In genomic region chr10:53996216-53996615, GRCm38 (mm10) we compare ENCODE assay signal across 22 mouse cellular contexts.
A peak's percentile ranks its signal among the peaks of the same experiment; 100 is the strongest.
DNase-seq lines count a peak whose midpoint lies in the region; ATAC-seq and TF ChIP-seq lines count a peak whose summit lies in the region.
"Had no signal": no experiment of that assay in that cellular context is flagged by ENCODE, and none has a peak within 500 bp of the region (broad histone marks: within the 10 kb centered on the region; RNA-seq: fewer than 3 reads in every experiment).

No protein-coding gene starts in this region.

- H3K9ac ChIP-seq in forebrain, postnatal 0 days, result no peak overlapping the region
- no peak overlapping the region for H3K9ac ChIP-seq in kidney, embryonic 15.5 days
- H3K9ac ChIP-seq: embryonic facial prominence, embryonic 15.5 days; hindbrain, embryonic 12.5 days had no signal

- no peaks in the 10 kb centered on the region for H3K9me3 ChIP-seq in forebrain, postnatal 0 days (ENCODE audit: low read length)
- H3K9me3 ChIP-seq in forebrain, embryonic 10.5 days, result no peaks in the 10 kb centered on the region
- no peaks in the 10 kb centered on the region for H3K9me3 ChIP-seq in kidney, embryonic 15.5 days (replicated peaks)
- no peaks in the 10 kb centered on the region for H3K9me3 ChIP-seq in megakaryocyte, embryonic 14.5 days
- H3K9me3 ChIP-seq: embryonic facial prominence, embryonic 15.5 days; heart, embryonic 10.5 days; hindbrain, embryonic 12.5 days had no signal

- no peaks in the 10 kb centered on the region for H3K4me1 ChIP-seq in forebrain, postnatal 0 days (ENCODE audit: insufficient read depth)
- H3K4me1 ChIP-seq in forebrain, embryonic 10.5 days, result no peaks in the 10 kb centered on the region
- peaks cover 4% of the 10 kb centered on the region; the same call in 1 of the 2 replicates for H3K4me1 ChIP-seq in kidney, embryonic 15.5 days
- H3K4me1 ChIP-seq in megakaryocyte, embryonic 14.5 days, result peaks cover 43% of the 10 kb centered on the region
- H3K4me1 ChIP-seq: embryonic facial prominence, embryonic 15.5 days; heart, embryonic 10.5 days; hindbrain, embryonic 12.5 days had no signal

- no peak for TF ChIP-seq CTCF in forebrain, postnatal 0 days (IDR thresholded peaks at IDR 0.05; ENCODE audit: low read depth)

- no peaks in the 10 kb centered on the region for H3K27me3 ChIP-seq in forebrain, postnatal 0 days (ENCODE audit: insufficient read depth, low read length)
- H3K27me3 ChIP-seq in forebrain, embryonic 10.5 days (ENCODE audit: poor library complexity, severe bottlenecking), result no peaks in the 10 kb centered on the region
- no peaks in the 10 kb centered on the region for H3K27me3 ChIP-seq in kidney, embryonic 15.5 days
- H3K27me3 ChIP-seq in megakaryocyte, embryonic 14.5 days (replicated peaks), result no peaks in the 10 kb centered on the region
- H3K27me3 ChIP-seq: embryonic facial prominence, embryonic 15.5 days; hindbrain, embryonic 12.5 days had no signal

- H3K4me3 ChIP-seq in forebrain, postnatal 0 days (ENCODE audit: low read depth, low read length), result no peak overlapping the region
- no peak overlapping the region for H3K4me3 ChIP-seq in forebrain, embryonic 10.5 days
- no peak overlapping the region for H3K4me3 ChIP-seq in kidney, embryonic 15.5 days (replicated peaks)
- peak overlapping the region; percentile 5 for H3K4me3 ChIP-seq in megakaryocyte, embryonic 14.5 days (replicated peaks)
- H3K4me3 ChIP-seq: embryonic facial prominence, embryonic 15.5 days; erythroblast, embryonic 14.5 days; gastrocnemius, adult 2 months; heart, embryonic 10.5 days; hindbrain, embryonic 12.5 days had no signal

- peak; percentile 32 for DNase-seq in forebrain, postnatal 0 days
- DNase-seq in forebrain, embryonic 10.5 days (ENCODE audit: extremely low spot score, low spot score), result no peak
- no peak for DNase-seq in kidney, postnatal 14 days
- DNase-seq: adrenal gland, adult 2 months; adrenal gland, postnatal 25 days; cerebellum, adult 2 months; cerebellum, postnatal 10 days; embryo, embryonic 11 days; gastrocnemius, adult 2 months; gastrocnemius, postnatal 25 days; heart, postnatal 10 days; heart, postnatal 4 days had no signal

- no peak overlapping the region for H3K4me2 ChIP-seq in forebrain, postnatal 0 days (ENCODE audit: low read depth)
- no peak overlapping the region for H3K4me2 ChIP-seq in kidney, embryonic 15.5 days
- H3K4me2 ChIP-seq: embryonic facial prominence, embryonic 15.5 days; hindbrain, embryonic 12.5 days had no signal

- H3K36me3 ChIP-seq in forebrain, postnatal 0 days (ENCODE audit: insufficient read depth), result no peaks in the 10 kb centered on the region
- H3K36me3 ChIP-seq in forebrain, embryonic 10.5 days (replicated peaks), result no peaks in the 10 kb centered on the region
- no peaks in the 10 kb centered on the region for H3K36me3 ChIP-seq in kidney, embryonic 15.5 days
- peaks cover 33% of the 10 kb centered on the region for H3K36me3 ChIP-seq in megakaryocyte, embryonic 14.5 days (replicated peaks; ENCODE audit: low read length)
- H3K36me3 ChIP-seq: embryonic facial prominence, embryonic 15.5 days; heart, embryonic 10.5 days; hindbrain, embryonic 12.5 days had no signal

- no peak overlapping the region for H3K27ac ChIP-seq in forebrain, postnatal 0 days (ENCODE audit: low read depth, low read length)
- H3K27ac ChIP-seq in forebrain, embryonic 10.5 days, result no peak overlapping the region
- H3K27ac ChIP-seq in kidney, embryonic 15.5 days, result peak overlapping the region; percentile 54; the same call in 1 of the 2 replicates
- H3K27ac ChIP-seq: embryonic facial prominence, embryonic 15.5 days; gastrocnemius, adult 2 months; heart, embryonic 10.5 days; hindbrain, embryonic 12.5 days had no signal

- no peak for ATAC-seq in forebrain, postnatal 0 days
- ATAC-seq in kidney, embryonic 15.5 days (replicated peaks; ENCODE audit: low FRiP score), result 0 out of 2 replicates have a peak, but pooled peaks have one; percentile 52
- ATAC-seq in megakaryocyte, adult 5-6 weeks (ENCODE audit: poor library complexity, severe bottlenecking), result no peak
- peak; percentile 47; the same call in 1 of the 2 replicates for ATAC-seq in common myeloid progenitor, adult 5-6 weeks (replicated peaks; ENCODE audit: low read depth, poor library complexity, severe bottlenecking)
- ATAC-seq: hindbrain, embryonic 16.5 days; intestine, embryonic 16.5 days had no signal

Comparison
In these comparisons a context has a peak if more than half of its experiments do, and no peak if none do; other contexts are left out.
1. ATAC-seq: peak in kidney, embryonic 15.5 days (single experiment) and common myeloid progenitor, adult 5-6 weeks (single experiment); none in forebrain, postnatal 0 days (single experiment) and megakaryocyte, adult 5-6 weeks (single experiment).